Mouse (Mus musculus) mesoderm, embryonic 11.5 days (tissue): ENCODE results near the gene Smarcb1.
A peak's percentile ranks its signal among the peaks of the same experiment; 100 is the strongest.
"Not testable (repeated sequence)": the region's sequence is repeated elsewhere in the genome, so short reads cannot be mapped to it uniquely, and the experiment has no call there.

Experiments
- DNase-seq: peaks from one replicate; pipeline ENCODE4 v3.0.0-alpha.2; 2012; ENCODE audit warnings: low read depth, low spot score

The Smarcb1 gene

DNA sequence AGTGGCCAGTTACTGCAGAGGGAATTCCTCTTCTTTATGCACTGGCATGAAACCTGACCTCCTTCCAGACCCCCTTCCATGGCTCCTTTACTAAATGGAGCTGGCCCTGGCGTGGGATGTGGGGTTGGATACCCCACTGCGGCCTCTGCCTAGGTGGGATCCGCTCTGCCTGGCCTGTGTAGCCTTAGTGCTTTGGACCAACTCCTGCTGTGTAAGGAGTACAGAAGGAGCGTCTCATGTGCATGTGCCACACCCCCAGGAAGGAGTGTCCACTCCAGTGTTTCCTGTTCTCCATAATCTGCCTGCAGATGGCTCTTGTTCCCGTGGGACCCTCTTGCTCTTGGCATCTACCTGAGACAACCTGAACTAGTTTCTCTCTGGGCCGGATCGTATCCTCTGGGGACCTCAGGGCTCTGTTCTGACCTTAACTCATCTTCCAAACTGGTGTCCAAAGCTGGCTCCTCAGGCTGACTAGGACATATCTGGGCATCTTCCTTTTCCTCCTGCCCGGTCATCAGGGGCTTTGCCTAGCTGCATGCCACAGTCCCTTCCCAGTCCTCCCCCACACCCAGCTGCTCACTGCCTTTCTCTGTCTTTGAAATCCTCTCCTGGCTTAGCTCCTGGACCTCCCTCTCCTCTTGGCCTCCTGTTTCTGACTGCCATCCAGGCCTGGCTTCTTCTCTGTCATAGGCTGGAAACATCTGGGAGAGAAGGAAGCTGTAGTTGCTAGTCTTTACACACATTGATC is 31.8 kb downstream of the Smarcb1 start:
- no peak for DNase-seq

DNA sequence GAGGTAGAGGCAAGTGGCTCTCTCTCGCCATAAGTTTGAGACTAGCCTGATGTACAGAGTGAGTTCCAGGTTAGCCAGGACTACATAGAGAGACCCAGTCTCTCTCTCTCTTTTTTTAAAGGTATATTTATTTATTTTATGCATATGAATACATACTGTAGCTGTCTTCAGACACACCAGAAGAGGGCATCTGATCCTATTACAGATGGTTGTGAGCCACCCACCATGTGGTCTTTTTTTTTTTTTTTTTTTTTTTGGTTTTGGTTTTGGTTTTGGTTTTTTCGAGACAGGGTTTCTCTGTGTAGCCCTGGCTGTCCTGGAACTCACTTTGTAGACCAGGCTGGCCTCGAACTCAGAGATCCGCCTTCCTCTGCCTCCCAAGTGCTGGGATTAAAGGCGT is 33.9 kb downstream of the Smarcb1 start:
- not testable (repeated sequence) for DNase-seq

DNA sequence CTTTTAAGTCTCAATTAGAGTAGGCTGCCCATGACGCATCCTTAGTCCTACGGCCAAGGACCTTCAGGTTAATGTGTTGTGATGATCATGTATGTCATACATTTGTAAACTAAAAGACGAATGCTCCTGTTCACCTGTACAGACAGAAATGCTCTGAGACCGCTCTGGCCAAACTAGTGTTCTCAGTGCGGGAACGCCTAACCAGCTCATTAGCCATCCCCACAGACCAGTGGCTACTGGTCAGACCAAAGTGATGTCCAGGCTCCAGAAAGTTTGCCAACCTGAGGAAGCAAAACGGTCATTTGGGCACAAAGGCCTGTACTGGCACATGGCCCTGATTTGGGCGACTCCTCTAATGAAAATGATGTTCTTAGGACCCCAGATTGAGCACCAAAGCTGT is 36.7 kb downstream of the Smarcb1 start:
- DNase-seq: no peak

DNA sequence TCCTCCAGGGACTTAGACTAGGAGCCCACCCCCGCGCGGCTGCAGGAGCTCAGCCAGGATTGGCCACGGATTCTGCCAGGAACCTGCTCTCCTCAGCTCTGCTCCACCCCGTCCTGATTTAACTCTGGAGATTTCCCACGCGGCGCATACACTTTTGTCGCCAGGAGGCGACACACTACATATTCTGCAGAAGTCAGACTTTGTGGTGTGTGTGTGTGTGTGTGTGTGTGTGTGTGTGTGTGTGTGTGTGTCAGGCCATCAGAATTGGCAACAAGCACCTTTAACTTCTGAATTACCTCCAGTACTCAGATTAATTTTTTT is 38.2 kb downstream of the Smarcb1 start:
- DNase-seq: peak; percentile 77

DNA sequence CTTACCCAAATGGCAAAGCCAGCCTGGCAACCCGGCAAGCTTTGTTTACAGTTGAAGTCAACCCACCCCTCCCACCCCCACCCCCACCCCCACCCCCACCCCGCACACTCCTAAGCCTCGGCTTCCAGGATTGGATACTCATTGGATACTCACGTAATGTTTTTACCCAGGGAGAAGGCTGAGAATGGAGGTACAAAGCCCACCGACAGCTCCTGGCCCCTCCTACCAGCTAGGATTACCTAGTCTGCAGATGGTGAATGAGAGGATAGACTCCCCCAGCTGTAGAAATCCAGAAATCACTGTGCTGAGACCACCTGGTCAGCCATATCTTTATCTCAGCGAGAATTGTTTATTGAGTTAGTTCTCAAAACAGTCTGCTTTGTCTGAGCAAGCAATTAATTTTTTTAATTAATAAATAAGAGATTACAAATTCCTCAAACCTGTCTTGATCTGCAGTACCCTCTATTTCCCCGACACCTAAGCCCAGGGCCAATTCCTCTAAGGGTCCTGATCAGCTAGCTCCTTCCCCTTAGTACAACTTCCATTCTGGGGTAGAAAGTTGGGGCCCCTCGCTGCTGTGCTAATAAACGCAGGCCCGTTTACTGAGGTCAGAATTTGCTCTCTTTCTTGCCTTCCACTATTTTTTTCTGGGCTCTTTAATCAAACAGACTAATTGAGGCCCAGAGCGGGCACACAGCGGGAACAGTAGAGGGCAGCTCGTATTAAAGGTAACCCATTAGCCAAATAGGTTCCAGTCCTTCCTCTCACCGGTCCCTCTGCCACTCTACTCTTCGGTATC is 38.8 kb downstream of the Smarcb1 start:
- DNase-seq: no peak

DNA sequence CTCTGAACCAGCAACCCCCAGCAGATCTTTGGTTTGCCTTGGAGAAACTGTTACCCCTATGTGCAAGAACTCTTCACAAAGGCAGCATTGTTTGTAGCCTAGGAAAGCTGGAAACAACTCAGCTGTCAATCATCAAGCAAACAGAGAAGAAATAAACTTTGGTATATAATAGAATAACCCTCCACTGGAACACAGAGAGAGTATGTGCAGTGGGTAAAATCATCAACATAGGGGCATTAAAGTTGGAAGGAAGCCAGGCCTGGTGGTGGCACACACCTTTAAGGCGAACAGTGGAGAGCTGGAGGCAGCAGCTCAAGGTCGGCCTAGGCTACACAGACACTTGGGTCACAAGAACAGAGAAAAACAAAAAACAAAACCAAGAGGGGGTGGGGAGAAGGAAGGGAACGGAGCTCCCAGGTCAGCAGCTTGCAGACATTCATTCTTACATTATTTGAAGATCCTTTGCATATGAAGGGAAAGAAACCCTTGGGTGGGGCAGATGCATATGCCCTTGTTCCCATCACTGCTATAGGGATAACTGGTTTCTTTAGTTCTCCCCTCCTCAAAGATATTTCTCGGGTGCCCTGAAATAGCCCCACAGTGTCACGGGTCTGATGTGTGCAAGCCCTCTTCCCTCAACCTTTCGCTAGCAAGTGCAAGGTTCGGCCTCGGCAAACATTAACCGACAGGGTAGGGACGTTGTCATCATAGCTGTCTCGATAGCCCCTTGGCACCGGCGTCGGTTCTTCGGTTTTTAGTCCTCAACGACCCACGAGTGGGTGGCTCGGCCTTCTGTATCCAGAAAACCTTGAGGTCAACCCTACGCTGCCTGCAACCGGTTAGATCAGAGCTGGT is 39.6 kb downstream of the Smarcb1 start:
- no peak for DNase-seq

DNA sequence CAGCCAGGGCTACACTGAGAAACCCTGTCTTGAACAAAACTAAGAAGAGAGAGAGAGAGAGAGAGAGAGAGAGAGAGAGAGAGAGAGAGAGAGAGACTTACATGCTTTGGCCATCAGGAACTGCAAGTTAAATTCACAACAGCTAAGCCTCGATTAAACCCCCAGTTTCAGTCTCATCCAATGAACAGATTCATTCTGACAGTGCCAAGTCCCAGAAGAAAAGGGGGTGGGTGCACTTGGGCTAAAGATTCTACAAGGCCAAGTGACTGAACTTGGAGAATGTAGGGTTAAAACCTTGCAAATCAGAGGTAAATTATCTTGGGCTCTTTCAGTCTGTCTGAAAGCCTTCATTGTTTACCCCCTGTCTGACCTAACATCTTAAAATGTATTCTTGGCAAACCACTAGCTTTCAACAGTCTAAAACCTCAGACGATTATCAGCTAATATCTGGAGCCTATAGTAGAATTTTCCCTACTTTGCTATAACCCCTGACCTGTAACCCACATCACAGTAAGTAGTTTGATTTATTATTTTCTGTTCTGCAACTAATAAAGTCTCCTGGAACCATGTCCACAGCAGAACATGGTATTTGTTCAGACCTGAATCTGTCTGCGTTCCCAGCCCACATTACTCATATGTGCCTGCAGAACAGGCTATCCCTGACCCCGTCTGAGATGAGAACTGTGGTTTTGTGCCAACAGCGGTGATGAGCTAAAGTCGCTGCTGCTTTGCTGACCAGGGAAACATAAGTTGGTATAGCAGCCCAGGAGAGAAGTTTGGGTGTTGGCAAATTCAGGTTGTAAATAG is 40.4 kb downstream of the Smarcb1 start:
- DNase-seq: no peak

DNA sequence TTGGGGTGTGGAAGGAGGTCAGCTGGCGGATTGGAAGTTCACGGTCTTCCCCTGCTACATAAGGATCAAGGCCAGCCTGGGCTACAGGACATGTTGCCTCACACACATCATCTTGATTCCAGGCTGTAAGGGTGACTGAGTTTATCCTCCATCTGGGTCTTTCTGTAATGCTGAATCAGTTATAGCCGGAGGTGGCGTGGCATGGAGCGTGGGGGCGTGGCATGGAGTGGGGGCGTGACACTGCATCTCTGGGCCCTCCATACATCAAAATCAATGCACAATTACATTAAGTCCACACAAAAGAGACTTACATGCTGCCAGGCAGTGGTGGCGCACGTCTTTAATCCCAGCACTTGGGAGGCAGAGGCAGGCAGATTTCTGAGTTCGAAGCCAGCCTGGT is 41.1 kb downstream of the Smarcb1 start:
- no peak for DNase-seq

DNA sequence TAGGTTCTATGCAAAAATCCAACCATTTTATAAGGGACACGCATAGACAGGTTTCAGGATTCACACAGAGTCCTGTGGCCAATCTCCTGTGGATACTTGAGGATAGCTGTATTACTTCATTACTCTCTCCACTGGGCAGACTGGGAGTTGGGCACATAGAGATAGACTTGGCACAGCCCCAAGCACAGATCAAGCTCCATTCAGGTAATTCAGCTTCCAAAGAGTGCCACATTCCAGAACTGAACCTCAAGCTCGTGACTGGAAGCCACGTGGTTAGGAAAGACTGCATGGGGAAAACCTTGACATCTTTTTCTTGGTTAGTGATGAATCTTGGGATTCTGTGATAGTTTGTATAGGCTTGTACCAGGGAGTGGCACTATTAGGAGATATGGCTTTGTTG is 42.6 kb downstream of the Smarcb1 start:
- no peak for DNase-seq

DNA sequence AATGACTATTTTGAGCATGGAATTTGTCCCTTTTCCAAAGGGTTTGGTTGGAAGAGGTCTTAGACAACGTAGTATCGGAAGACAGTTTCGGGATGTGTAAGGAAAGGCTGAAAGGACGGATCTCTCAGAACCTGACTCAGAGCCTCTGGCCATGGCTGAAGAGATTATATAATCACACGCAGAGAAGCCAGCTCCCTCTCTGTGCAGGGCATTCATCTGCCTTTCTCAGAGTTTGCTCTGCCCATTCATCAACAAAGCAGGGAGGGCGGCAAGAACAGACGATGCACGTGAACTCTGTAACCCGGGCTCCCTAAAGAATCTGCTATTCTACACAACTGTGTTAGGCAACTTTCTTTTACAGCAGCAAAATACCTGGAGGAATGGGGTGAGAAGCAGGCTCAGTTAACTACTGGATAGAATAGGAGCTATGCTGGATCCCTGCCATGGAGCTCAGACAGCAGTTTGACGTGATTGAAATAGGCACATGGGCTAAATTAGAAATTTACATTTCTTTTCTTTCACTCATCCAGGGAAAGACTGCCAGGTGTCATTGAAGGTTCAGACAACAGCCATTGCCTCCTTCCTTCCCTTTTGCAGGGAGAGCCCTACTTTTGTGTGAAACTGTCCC is 47.8 kb downstream of the Smarcb1 start:
- DNase-seq: no peak

DNA sequence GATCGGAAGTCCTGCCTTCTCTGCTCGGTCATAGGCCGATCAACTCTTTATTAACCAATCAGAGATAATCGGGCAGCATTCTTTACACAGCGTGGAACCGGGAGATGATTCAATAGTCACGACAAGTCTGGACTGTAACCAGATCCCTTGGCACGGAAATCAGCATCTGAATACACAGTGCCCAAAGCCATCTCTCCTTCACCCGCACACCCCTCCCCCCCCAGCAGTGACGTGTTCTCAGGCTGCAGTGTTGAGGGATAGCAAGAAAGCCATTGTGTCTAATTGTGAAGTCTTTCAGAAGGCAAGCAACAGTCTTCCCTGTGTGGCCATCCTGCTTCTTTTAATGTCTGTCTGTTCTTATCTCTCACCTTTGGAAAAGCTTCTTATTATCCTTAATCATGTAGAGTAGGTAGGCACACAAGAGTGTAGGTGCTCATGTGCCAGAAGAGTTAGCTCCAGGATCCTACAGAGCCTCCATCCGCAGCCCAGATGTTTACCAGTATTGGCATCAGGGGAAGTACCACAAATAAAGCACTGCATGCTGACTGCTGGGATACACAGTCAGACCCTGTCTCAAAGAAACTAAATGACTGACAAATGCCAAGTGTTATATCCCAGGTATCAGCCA is 48.4 kb downstream of the Smarcb1 start:
- DNase-seq: peak; percentile 92

DNA sequence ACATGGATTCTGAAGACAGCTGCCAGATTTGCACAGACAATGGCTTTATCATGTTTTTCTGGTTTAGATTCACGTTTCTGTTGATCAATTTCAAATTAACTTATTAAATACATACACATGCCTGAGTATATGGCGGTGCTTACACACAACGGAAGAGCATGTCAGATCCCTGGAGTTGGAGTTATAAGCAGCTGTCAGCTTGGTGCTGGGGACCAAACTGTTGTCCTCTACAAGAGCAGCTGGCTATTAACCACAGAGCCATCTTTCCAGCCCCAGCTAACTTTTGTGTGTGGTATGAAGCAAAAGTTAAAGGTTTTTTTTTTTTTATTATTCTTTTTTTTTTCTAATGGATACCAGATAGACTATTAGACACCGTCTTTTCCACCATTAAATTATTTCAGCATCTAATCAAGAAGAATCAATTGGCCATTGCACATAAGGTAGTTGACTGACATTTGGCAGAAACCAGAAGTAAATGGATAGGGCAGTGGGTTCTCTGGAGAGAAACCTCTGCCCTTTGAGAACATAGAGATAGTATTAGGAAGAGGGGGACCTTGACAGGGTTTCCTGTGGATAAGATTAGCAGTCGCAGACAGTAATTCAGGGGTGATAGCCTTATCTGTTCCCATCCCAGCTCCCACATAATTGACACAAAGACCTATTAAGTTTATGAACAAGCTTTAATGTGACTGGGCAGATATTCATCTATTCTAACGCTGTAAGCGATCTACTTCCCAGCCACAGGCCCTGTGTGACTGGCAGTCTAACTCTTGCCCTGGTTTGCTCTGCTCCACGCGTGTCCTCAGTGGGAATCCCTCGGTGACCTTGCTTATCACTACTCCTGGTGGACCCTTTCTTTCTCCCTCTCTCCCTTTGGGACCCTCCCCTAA is 49.1 kb downstream of the Smarcb1 start:
- DNase-seq: no peak

DNA sequence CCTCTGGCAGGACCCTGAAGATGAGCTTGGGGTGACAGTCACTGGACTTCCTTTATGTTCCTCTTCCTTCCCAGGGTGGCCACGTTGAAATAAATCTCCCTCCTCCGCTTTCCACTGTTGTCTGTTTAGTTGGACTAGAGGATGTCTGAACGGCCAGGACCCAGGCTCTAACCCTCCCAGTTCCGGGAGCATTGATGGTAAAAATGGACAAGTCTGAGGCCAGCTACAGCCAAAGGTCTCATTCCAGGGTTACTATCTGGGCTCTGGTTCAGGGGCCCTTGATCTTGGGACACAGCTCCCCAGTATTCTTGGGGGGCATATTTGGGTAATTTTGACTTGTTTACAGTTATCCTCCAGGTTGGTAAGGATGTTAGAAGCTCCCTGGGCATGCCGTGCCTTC is 59.8 kb downstream of the Smarcb1 start:
- no peak for DNase-seq

DNA sequence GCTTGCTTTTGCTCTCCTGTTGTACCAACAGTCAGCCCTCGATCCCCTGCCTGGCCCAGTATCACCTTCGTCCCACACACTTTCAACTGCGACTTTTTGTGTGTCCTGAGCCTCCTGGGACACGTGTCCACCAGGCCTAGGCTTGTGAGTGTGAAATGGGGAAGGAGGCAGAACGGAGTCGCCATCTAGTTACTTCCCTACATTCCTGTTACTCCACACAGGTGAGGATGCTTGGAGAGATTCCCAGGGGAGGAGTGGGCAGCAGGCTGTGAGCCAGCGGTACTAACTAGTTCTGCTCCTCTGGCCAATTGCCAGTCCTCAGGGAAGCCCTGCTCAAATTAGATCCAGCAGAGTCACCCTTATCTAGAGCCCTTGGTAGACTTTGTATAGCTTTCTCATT is 60.7 kb downstream of the Smarcb1 start:
- no peak for DNase-seq

DNA sequence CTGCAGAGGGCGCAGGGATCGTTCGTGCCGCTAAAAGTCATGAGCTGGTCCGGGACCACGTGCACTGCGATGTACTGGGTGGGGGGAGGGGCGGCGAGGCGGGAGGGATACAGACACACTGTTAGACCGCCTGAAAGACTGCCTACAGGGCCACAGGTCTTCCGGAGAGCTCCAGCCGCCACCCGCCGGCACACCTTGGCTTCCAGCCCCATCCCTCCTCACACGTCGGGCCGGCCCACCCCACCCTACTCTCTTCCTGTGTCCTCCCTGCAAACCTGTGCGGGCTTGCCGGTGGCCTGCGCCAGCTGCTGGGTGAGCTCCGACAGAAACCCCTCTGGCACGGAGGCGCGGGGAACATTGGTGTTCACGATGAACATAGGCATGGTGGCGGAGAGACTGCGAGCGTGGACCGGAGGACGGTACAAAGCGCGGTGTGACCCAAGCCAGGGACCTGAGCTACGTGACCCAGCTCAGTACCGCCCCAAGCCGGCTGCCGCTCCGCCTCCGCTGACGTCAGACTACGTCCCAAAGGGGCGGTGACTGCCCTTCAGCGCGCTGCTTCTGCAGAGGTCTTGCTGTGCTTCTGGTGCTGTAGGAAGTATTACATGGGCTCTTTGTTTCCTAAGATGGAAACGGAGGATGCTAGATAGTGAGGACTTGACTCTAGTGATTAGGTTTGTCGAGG is 61.5 kb downstream of the Smarcb1 start, which contains the start of gene Mif:
TSS of gene Mif (minus strand) at position 455 of the 685 bp plus-strand sequence.
- DNase-seq: peak; percentile 95

DNA sequence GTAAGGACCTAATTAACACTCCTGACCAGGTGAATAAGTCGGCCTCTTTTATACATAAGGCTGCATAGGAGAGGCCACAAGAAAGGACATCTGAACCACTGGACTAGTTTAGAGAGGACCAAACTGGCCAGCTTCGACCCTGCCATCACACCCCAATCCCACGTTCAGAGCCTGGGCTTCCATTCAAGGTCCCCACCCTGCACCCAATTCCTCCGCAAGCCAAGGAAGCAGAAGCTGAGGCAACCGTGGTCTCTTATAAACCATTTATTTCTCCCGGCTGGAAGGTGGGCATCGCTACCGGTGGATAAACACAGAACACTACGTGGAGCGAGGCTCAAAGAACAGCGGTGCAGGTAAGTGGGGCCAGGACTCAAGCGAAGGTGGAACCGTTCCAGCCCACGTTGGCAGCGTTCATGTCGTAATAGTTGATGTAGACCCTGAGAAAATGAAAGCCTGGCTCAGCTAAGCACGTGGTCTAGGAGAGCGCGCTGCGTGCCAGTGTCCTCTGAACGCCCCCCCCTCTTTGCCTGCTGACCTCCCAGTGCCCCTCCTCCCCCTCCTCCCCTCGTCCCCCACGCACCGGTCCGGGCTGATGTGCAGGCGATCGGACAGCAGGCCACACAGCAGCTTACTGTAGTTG is 62.2 kb downstream of the Smarcb1 start:
- DNase-seq: peak; percentile 81

DNA sequence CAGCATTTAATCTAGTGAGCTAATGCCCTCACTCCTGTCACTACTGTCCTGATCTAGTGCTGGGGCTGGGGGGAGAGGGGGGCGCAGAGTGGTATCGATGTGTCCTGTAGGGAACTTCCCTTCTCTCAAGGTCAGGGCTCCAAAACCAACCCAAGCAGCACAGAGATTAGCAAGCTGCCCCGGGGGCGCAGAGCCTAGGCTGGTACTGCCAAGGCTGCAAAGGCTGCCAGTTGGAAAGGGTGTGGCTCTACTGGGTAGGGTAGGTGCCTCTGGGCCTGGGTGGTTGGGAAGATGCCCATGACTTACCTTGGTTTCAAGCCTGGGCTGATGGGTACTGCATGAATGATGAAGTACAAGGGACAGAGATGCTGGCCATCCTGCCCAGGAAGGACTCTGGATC is 63.8 kb downstream of the Smarcb1 start:
- no peak for DNase-seq

DNA sequence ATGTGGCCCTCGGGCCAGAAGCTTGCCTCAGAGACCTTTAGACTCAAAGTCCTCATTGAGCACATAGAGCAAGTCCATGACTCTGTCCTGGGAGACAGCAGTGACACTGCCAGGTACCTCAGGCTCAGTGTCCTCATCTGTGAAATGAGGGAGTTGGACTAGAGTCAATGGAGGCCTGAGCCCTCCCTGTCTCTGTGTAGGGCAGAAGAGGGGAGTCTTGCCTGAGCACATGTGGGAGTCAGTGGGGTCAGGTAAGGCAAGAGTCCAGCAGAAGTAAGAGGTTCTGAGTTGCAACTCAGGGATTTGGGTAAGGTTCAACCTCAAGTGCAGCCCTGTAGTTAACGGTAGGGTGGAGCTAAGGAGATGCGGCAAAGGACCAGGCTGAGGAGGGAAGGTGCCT is 64.4 kb downstream of the Smarcb1 start:
- DNase-seq: no peak
